Mouse (Mus musculus): Measurements from ENCODE around the gene Omp. TPM values are rescaled to one million over a fixed set of nuclear protein-coding genes. Genes with fewer than 3 reads are reported as not detected.

Omp gene
- total and polyA plus RNA-seq, 2 experiments from 2014 or later, result 0.47 to 0.49 TPM

DNA sequence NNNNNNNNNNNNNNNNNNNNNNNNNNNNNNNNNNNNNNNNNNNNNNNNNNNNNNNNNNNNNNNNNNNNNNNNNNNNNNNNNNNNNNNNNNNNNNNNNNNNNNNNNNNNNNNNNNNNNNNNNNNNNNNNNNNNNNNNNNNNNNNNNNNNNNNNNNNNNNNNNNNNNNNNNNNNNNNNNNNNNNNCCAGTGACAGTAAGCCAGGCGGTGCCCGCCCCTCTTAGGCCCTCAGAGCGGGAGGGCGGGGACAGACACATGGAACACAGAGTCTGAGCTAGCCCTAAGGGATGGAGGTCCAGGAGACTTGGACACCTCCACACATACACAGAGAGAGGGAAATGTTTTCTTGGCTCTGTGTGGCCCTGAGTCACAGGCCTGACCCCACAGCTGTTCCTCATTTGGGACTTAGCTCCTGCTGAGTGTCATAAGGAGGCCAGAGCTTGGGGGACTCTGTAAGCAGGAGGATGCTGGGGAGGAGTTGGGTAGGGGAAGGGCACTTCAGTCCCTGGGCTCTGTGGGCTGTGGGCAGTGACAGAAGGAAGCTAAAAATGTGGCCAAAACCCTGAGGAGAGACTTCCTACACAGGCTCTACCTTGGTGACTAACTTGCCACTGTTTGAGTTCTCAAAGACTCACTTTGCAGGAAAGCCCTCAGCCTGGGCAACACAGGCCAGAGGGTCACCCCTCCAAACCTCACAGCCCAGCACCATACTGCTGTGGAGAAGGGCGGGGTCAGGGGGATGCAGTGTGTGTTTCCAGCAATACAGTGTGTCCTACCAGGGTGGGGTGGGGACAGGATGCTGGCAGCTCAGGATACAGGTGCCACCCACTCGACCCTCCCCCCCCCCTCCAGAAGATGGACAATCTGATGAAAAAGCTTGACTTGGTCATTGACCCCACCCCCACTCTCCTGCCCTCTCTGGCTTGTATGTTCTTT is 26.1 kb upstream of the Omp start:
- H3K27me3 ChIP-seq (ENCODE audit: insufficient read depth, low read length), result no peaks in the 10 kb centered on the region
- H3K9me3 ChIP-seq (ENCODE audit: low read length), result no peaks in the 10 kb centered on the region
- DNase-seq (ENCODE audit: low spot score) (no peak), ATAC-seq (peak; percentile 46; the same call in 1 of the 2 replicates)
- H3K27ac ChIP-seq, result no peak overlapping the region
- peaks cover 2% of the 10 kb centered on the region; the same call in 1 of the 2 replicates for H3K4me1 ChIP-seq (ENCODE audit: insufficient read depth, low read length)
- no peak overlapping the region for H3K4me3 ChIP-seq (ENCODE audit: low read length)
- WGBS, result 59% methylated on average over 6 of the region's 6 CpGs
- no peak for TF ChIP-seq CTCF (IDR thresholded peaks at IDR 0.05; ENCODE audit: low read depth)
- no peak overlapping the region for H3K4me2 ChIP-seq (ENCODE audit: low read depth, low read length)
- no peaks in the 10 kb centered on the region for H3K36me3 ChIP-seq (ENCODE audit: insufficient read depth, low read length)
- no peak overlapping the region for H3K9ac ChIP-seq (replicated peaks; ENCODE audit: low read length)

DNA sequence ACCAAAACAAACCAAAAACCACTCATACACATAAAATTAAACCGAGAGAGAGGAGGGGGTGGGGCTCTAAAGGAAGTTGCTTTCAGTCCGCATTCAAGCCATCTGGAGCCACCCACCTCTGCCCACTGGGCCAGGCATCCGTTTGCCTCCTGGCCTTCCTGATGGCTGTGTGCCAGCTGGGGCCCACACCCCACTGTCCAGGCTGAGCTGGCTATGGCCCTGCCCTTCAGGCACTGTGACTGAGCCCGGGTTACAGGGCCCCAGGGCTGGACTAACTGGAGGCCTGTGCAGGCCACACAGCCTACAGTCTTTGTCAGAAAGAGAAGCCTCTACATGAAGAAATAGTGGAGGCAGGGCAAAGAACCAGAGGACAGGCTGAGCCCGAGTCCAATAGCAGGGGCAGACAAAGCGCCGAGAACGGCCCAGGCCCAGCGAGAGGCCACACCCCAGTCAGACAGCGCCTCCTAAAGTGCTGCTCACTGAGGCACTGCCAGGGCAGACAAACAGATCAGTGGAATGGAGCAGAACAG is 19.8 kb upstream of the Omp start:
- WGBS, result 41% methylated on average over 10 of the region's 10 CpGs
- ATAC-seq, result 0 out of 2 replicates have a peak, but pooled peaks have one; percentile 48
- H3K4me2 ChIP-seq (ENCODE audit: low read depth, low read length), result no peak overlapping the region
- no peak for DNase-seq (ENCODE audit: low spot score)
- H3K9ac ChIP-seq (replicated peaks; ENCODE audit: low read length), result no peak overlapping the region
- no peaks in the 10 kb centered on the region for H3K27me3 ChIP-seq (ENCODE audit: insufficient read depth, low read length)
- no peaks in the 10 kb centered on the region for H3K9me3 ChIP-seq (ENCODE audit: low read length)
- TF ChIP-seq CTCF (IDR thresholded peaks at IDR 0.05; ENCODE audit: low read depth), result no peak
- no peaks in the 10 kb centered on the region for H3K36me3 ChIP-seq (ENCODE audit: insufficient read depth, low read length)
- peaks cover 16% of the 10 kb centered on the region for H3K4me1 ChIP-seq (ENCODE audit: insufficient read depth, low read length)
- H3K27ac ChIP-seq, result peak overlapping the region; percentile 11; the same call in 1 of the 2 replicates
- H3K4me3 ChIP-seq (ENCODE audit: low read length), result no peak overlapping the region

DNA sequence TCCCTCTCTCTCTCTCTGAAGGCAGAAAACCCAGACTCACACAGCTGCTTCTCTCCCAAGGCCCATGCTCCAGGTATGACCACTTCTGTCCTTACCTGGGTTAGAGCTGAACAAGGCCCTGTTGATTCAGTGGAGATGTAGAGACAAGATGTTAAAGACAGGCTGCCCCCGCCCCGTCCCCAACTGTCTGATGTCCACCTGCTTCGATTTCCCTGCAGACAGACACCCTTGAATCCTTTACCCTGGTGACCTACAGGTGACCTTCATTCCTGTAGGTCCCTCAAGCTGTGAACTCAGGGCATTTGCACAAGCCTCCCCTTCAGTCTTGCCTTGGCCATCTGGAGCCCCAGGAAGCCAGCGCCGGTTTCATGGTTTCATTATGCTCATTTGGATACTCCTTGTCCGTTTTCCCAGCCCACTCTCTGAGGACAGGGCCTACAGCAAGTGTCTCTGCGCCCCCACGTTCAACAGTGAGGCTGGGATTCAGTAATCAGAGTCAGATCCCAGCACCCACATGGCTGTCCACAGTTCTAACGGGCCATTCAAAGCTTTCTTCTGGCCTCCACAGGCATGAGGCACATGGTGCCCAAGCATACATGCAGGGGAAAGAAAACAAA is 19.2 kb upstream of the Omp start:
- ATAC-seq (no peak), DNase-seq (ENCODE audit: low spot score) (no peak)
- Histone ChIP-seq H3K36me3 (ENCODE audit: insufficient read depth, low read length) (no peaks in the 10 kb centered on the region), H3K27me3 (ENCODE audit: insufficient read depth, low read length) (no peaks in the 10 kb centered on the region), H3K4me1 (ENCODE audit: insufficient read depth, low read length) (peaks cover 18% of the 10 kb centered on the region), H3K4me3 (ENCODE audit: low read length) (no peak overlapping the region), H3K9me3 (ENCODE audit: low read length) (no peaks in the 10 kb centered on the region), H3K4me2 (ENCODE audit: low read depth, low read length) (no peak overlapping the region), H3K9ac (replicated peaks; ENCODE audit: low read length) (no peak overlapping the region), H3K27ac (no peak overlapping the region; the same call in 1 of the 2 replicates)
- WGBS, result 66% methylated on average over 9 of the region's 9 CpGs
- TF ChIP-seq CTCF (IDR thresholded peaks at IDR 0.05; ENCODE audit: low read depth), result no peak

DNA sequence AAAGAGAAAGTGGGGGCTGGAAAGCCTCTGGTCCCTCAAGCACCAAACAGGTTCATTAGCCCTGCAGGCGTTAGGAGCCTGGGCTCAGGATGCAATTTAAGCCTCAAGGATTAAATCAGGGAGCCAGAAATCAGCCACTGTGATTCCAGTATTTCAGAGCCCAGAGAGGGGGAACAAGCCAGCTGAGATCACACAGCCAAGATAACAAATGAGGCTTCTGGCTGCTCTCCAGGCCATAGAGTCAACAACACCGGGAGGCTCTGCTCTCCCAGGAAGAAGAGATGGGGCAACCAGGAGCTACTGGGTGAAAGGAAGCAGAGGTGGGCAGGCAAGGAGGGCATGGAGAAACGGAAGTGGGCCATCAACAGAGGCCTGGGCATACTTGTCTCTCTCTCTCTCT is 18.4 kb upstream of the Omp start:
- WGBS, result 61% methylated on average over 3 of the region's 3 CpGs
- no peak for TF ChIP-seq CTCF (IDR thresholded peaks at IDR 0.05; ENCODE audit: low read depth)
- no peak overlapping the region for H3K27ac ChIP-seq

DNA sequence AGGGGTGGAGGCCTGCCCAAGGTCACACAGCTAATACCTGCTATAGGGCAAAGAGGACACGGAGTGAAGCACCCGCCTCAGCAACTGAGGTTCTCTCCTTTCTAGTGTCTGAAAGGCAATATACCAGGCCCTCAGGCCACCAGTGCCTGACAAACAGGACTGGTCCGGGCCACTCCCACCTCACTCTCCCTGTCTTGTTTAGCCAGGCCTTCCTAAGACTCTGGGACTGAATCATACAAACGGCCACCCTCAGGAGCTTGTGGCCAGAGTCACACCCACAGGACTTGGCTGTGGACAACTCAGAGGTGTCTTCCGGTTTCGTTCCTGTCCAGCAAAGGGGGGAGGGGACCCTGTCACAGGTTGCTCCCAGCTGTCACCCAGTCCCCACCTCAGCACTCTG is 16.9 kb upstream of the Omp start:
- no peak for DNase-seq (ENCODE audit: low spot score)
- no peak overlapping the region for H3K9ac ChIP-seq (replicated peaks; ENCODE audit: low read length)
- no peaks in the 10 kb centered on the region for H3K27me3 ChIP-seq (ENCODE audit: insufficient read depth, low read length)
- WGBS, result 83% methylated on average over 6 of the region's 6 CpGs
- peaks cover 23% of the 10 kb centered on the region for H3K4me1 ChIP-seq (ENCODE audit: insufficient read depth, low read length)
- ATAC-seq, result no peak
- no peak for TF ChIP-seq CTCF (IDR thresholded peaks at IDR 0.05; ENCODE audit: low read depth)
- no peaks in the 10 kb centered on the region for H3K9me3 ChIP-seq (ENCODE audit: low read length)
- no peak overlapping the region for H3K27ac ChIP-seq
- H3K4me3 ChIP-seq (ENCODE audit: low read length), result no peak overlapping the region
- H3K4me2 ChIP-seq (ENCODE audit: low read depth, low read length), result no peak overlapping the region
- no peaks in the 10 kb centered on the region for H3K36me3 ChIP-seq (ENCODE audit: insufficient read depth, low read length)

More for the DNA sequence above, 18.4 kb upstream of the Omp start:
- Histone ChIP-seq H3K4me1 (ENCODE audit: insufficient read depth, low read length) (peaks cover 23% of the 10 kb centered on the region), H3K27me3 (ENCODE audit: insufficient read depth, low read length) (no peaks in the 10 kb centered on the region), H3K9ac (replicated peaks; ENCODE audit: low read length) (no peak overlapping the region), H3K36me3 (ENCODE audit: insufficient read depth, low read length) (no peaks in the 10 kb centered on the region), H3K4me3 (ENCODE audit: low read length) (no peak overlapping the region), H3K4me2 (ENCODE audit: low read depth, low read length) (no peak overlapping the region), H3K9me3 (ENCODE audit: low read length) (no peaks in the 10 kb centered on the region)
- no peak for ATAC-seq
- no peak for DNase-seq (ENCODE audit: low spot score)

DNA sequence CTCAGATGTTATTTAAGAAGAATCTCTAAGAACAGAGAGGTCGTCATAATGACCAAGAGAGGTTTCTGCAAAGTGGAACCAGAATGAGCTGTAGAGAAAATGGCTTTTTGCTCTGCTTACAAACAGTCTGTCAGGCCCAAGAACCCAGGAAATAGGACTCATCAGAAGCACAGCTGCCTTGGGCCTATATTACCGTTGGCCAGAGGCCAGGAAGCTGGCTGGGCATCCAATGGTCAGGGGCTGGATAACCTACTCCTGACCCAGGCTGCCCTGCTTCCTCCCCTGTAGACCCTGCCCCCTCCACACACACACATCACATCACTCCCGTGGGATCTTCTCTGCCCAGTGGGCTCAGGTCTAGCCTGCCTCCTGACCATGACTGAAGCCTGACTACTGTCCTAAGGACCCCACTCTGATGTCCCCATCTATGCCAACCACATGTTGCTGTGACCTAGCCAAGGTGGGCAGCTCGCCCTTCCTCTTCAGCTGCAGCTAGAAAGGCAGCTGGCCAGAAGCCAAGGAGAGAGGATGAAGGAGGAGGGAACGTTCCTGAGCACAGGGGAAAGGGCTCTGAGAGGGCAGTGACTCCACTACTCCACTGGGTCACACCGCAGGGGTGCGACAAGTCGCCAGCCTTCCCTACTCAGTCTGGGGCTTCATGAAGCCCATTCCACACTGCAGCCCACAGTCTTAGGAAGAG is 14.9 kb upstream of the Omp start:
- no peak for TF ChIP-seq CTCF (IDR thresholded peaks at IDR 0.05; ENCODE audit: low read depth)
- H3K36me3 ChIP-seq (ENCODE audit: insufficient read depth, low read length), result no peaks in the 10 kb centered on the region
- H3K27me3 ChIP-seq (ENCODE audit: insufficient read depth, low read length), result no peaks in the 10 kb centered on the region
- ATAC-seq (no peak), DNase-seq (ENCODE audit: low spot score) (peak; percentile 42)
- no peak overlapping the region; the same call in 1 of the 2 replicates for H3K27ac ChIP-seq
- WGBS, result 49% methylated on average over 8 of the region's 8 CpGs
- H3K4me1 ChIP-seq (ENCODE audit: insufficient read depth, low read length), result peaks cover 18% of the 10 kb centered on the region
- no peak overlapping the region for H3K9ac ChIP-seq (replicated peaks; ENCODE audit: low read length)
- H3K9me3 ChIP-seq (ENCODE audit: low read length), result no peaks in the 10 kb centered on the region
- H3K4me3 ChIP-seq (ENCODE audit: low read length), result no peak overlapping the region
- no peak overlapping the region for H3K4me2 ChIP-seq (ENCODE audit: low read depth, low read length)
